Mouse (Mus musculus): ENCODE measurements around the gene Rnd3.

The Rnd3 gene

GRCm38 (mm10) chr2:51148975-51149374 is at the start of gene Rnd3:
TSS of gene Rnd3 (minus strand) at chr2:51149111.
- peak; percentile 92 for DNase-seq (ENCODE audit: low spot score)

- DNase-seq (ENCODE audit: low spot score), result no peak
These were observed 43.4 kb upstream of the Rnd3 start for GRCm38 (mm10) chr2:51192319-51192718.

DNA sequence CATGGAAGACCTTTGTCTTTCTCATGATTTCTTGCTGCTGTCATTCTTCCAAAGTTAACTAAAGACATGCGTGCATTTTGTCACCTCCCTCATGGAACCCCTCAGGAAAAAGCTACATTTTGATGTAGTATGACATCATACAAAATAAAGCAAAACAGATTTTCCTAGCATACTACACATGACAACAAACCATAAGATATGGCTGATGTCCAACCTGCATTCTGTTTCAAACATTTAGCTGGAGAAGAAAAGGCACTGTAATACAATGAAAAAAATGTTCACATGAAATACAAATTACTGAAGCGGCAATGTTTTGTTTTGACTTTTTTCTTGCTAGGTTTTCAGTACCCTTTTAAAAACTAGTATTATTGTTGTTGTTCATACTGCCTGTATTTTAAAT is 36.9 kb upstream of the Rnd3 start:
- no peak for DNase-seq (ENCODE audit: low spot score)

DNA sequence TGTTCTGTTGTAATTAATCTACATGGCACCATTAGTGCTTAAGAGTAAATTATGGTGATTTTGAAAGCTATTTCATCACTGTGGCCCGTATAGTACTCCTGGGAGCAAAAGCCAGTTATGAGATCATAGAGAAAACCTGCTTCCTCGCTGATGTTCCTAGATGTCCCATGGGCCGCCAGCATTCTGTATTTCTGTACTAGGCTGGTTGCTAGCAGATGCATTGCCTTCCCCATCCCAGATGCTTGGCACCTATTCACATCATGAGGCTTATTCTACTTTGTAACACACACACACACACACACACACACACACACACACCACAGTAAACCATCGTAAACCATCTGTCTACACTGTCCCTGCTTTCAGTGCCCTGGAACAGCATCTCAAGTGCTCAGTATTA is 34.1 kb upstream of the Rnd3 start:
- no peak for DNase-seq (ENCODE audit: low spot score)

GRCm38 (mm10) chr2:51181376-51181775 is 32.5 kb upstream of the Rnd3 start:
- DNase-seq (ENCODE audit: low spot score), result no peak

GRCm38 (mm10) chr2:51179096-51179495 is 30.2 kb upstream of the Rnd3 start:
- no peak for DNase-seq (ENCODE audit: low spot score)

GRCm38 (mm10) chr2:51177615-51178014 is 28.7 kb upstream of the Rnd3 start:
- no peak for DNase-seq (ENCODE audit: low spot score)

DNA sequence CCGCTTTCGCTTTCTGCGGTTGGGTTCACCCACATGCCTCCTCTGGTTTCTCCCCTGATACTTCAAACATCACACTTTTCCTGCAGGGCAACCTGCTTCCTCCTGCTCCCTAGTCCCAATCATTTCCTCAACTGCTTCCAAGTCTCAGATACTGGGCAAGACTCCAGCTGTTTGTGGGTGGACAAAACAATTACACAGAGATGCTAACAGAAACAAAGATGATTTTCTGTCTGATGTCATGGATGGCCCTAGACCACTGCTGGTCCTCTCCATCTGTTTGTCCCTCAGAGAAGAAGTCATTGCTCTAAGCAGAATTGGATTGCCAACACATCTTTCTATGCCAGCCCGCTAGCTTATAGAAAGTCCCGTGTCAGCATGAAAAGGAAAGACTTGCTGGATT is 26.4 kb upstream of the Rnd3 start:
- no peak for DNase-seq (ENCODE audit: low spot score)

GRCm38 (mm10) chr2:51161110-51161509 is 12.2 kb upstream of the Rnd3 start:
- no peak for DNase-seq (ENCODE audit: low spot score)

GRCm38 (mm10) chr2:51148454-51148853 is 457 bp downstream of the Rnd3 start:
- DNase-seq (ENCODE audit: low spot score), result no peak

GRCm38 (mm10) chr2:51148065-51148407 is 875 bp downstream of the Rnd3 start:
- DNase-seq (ENCODE audit: low spot score), result no peak

GRCm38 (mm10) chr2:51147318-51148064 is 1.4 kb downstream of the Rnd3 start:
- DNase-seq (ENCODE audit: low spot score), result peak; percentile 52

- DNase-seq (ENCODE audit: low spot score), result peak; percentile 57
These were observed 2.0 kb downstream of the Rnd3 start for GRCm38 (mm10) chr2:51146871-51147317.

DNA sequence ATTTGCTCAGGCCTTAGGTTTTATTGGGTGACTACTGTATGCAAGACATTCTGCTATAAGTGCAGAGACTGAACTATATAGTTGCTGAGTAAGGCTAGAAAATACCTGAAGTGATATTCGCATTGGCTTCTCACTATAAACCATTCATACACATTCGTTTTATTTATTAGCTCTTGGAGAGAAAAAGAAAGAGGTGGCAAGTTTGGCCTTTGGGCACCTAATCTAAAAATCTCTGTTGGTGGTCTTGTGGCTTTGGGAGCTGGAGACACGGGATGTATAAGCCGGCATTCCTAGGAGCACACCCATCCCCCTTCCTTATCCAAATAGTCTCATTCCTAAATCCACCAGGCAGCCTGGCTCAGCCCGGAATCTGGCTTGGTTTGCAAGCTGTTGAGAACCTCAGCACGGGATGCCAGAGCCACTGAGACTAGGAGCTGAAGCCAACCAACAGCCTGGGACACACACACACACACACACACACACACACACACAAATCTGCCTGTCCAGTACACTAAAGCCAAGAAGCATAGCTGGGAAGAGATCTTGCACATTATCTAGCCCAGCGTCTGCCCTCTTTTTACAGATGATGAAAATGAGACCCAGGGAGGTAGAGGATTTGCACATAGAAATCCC is 3.0 kb downstream of the Rnd3 start:
- DNase-seq (ENCODE audit: low spot score), result peak; percentile 62

DNA sequence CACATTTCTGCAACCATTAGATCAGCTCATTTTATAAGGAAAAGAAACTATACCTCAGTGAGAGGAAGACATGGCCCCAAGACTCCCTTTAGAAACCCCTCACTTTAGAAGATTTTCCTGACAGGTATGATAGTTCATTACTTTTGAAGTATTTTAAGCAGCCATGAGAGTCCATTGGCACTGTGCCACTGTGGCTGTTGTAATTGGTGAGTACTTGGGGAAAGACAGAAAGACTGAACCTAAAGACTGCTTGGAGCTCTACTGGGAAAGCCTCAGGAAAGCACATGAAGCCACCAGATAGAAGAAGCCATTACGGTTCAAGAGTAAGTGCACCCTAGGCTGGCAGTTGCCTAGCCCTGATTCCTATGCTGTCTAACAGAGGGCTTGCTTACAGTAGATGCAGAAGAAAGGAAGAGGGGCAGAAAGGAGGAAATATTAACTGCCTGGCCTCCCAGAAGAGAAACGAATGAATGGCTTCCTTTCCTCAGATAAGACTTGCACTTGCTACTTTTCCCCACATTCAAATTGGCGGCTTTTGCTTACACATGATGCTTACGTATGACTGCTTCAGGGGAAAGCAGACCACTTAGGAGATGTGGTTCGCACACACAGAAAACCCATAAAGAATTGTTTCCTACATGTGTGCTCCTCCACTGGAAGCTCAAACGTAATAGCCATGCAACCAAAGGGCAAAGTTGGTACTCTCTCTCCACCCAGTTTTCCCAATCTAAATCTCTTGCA is 4.4 kb downstream of the Rnd3 start:
- DNase-seq (ENCODE audit: low spot score), result no peak

DNA sequence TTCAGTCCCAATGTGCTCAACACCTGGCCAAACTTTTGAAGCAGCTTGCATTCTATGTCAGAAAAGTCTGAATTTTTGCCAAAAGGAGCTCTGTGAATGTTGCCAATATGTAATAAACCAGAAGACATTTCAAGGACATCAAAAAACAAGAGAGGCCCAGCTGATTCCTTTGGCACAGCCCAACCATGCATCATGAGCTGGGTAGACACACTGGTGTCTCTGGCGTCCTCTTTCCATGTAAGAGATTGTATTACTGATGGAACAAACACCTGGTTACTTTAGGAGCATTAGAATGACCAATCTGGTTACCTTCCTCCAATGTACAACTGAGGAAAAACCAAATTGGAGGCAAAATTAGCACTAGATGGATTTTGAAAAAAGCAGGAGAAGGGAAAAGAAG is 6.5 kb downstream of the Rnd3 start:
- DNase-seq (ENCODE audit: low spot score), result no peak

- no peak for DNase-seq (ENCODE audit: low spot score)
These were observed 7.6 kb downstream of the Rnd3 start for GRCm38 (mm10) chr2:51141345-51141744.

DNA sequence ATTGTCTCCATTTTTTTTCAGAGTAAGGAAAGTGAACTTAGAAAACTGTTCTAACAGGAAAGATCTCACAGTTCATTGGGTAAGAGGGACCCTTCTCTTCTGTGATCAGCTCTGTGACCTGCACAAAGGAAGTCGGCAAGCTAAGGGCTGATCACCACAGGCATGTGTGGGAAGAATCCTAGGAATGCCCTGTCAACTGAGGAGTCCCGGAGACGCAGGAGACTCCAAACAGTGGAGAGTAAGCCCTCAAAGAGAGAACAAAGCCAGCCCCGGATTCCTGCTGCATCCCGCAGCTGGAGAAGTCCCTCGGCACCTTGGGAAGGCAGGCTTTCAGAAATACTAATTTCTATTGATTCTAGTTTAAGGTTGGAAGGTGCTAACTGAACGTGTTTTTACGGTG is 8.4 kb downstream of the Rnd3 start:
- DNase-seq (ENCODE audit: low spot score), result no peak

GRCm38 (mm10) chr2:51139912-51140446 is 8.9 kb downstream of the Rnd3 start:
- DNase-seq (ENCODE audit: low spot score), result no peak

DNA sequence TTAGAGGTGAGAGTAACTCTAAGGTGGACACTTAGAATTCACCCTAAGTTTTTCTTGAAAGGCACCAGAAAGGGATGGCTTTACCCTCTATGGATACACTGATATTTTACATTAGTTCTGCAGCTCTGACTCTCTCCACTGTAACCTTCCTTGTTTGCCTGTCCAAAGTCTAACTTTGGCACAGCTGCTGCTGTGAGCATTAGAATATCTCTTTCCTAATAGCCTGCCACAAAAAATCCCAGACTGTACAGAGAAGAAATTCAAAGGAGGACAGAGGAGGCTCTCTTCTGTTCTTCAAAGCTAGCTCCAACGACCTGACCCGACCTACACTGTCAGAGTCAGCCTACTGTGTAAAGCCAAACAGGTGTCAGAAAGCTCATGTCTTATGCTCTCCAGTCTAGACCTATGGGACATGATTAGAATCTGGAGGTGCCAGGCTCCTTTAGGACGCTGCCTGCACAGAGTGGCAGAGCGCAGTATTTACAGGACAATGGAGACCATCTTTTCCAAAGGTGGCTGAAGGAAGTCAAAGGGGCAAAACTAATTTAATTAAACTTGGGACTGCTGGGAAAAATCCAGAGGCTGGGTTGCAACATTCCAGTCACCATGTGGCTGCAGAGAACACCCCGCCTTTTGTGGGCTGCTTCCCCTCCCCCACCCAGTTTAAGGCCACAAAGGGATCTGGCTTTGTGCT is 9.5 kb downstream of the Rnd3 start:
- DNase-seq (ENCODE audit: low spot score), result no peak

DNA sequence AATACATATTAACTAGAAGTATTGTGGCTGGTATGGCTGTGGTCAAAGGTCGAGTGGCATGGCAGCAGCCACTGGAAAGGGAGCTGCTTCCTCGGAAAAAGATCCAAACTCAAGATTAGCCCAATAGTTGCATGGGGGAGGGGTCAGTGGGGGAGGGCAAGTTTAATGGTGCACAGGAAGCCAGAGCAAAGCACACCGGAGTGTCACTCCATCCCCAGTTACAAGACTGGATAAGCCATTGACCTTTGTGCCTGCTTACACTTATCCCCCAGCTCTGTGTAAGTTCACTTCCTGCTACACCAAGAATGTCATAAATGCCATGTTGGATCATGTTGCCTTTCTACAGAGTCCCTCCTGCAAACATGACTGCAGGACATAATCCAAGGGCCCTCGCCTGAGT is 11.2 kb downstream of the Rnd3 start:
- no peak for DNase-seq (ENCODE audit: low spot score)

- no peak for DNase-seq (ENCODE audit: low spot score)
These were observed 16.7 kb downstream of the Rnd3 start for GRCm38 (mm10) chr2:51132181-51132580.
